Mouse (Mus musculus): Measurements from ENCODE around the gene Ptpre.

DNA sequence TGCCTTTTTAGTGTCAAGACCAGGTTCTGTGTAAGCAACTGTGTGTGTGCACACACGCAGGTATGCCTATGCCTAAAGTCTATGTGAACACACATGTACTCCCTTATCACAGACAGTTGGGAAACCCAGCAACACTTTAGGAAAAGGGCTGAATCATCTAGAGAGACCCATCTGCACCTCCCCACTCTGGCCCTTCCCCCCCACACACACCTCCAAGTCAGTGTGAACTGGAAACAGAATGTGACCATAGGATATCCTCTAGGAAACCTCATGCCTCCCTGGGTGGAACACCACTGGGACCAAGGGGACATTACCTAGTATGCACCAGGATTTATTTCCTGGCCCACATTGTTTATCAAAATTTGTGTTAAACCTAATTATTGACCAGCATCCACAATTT is 112.0 kb downstream of the Ptpre start:
- TF ChIP-seq CTCF (IDR thresholded peaks at IDR 0.05; ENCODE audit: borderline replicate concordance, insufficient read depth, low read depth, low read length) (no peak), POLR2A (IDR thresholded peaks at IDR 0.05; ENCODE audit: borderline replicate concordance, insufficient read depth, low read length) (no peak)
